Mouse (Mus musculus) spleen, postnatal 36 days (tissue): ENCODE results near the gene Gm6205.
"Not testable (repeated sequence)": the region's sequence is repeated elsewhere in the genome, so short reads cannot be mapped to it uniquely, and the experiment has no call there.

Experiments
- DNase-seq, 2 experiments: peaks; one replicate each; pipeline ENCODE4 v3.0.0; 2022; ENCODE audit warnings: low spot score in 2 of 2, mixed read lengths in 1 of 2

Gene Gm6205

GRCm38 (mm10) chr5:94648082-94648481 is at the start of gene Gm6205:
Gene Gm6205, plus strand, starts transcription at chr5:94648382.
- DNase-seq = not testable (repeated sequence)

- DNase-seq = not testable (repeated sequence)
These were observed 31.9 kb upstream of the Gm6205 start, which contains the start of gene Gm3147 for GRCm38 (mm10) chr5:94616242-94616641. Gene Gm3147, minus strand, starts transcription at chr5:94616342.

- DNase-seq = not testable (repeated sequence)
These were observed 24.5 kb upstream of the Gm6205 start, which contains the start of gene Gm6509 for GRCm38 (mm10) chr5:94623679-94624078. Gene Gm6509, plus strand, starts transcription at chr5:94623979.
